Mouse (Mus musculus) ES-Bruce4 (cell line): ENCODE measurements at regions not wholly inside any gene's neighbourhood (a gene's known extent, or its start where the extent isn't known, plus 50 kb on each side); places are given as distances from the start of the nearest gene placed in this dataset.

ENCODE experiments used
- CTCF ChIP-seq: IDR thresholded peaks from one replicate; pipeline ENCODE4 v1.8.1; 2011; ENCODE audit warnings: low read depth, low read length
- POLR2A ChIP-seq: IDR thresholded peaks from one replicate; pipeline ENCODE4 v1.8.1; 2011; ENCODE audit warnings: low read length; ENCODE audit not compliant: insufficient read depth

DNA sequence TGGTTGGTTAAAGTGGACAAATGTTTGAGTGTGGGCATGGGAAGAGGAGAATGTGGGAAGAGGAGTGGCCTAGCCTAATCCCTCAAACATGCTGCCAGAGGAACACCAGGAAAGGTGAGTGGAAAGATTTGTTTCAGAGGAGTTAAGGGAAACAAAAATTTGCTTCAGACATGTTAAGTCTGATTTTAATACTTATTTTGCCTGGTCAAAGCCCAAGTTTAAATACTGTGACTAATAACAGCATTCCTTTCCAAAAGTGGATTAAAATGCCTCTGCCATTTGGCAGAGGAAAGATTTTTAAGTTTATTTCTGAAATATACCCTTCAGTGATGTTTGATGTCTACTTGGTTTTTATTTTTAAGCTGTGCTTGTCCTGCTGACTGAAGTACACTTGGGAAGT lies 174.6 kb upstream of the Btg1 start:
- TF ChIP-seq POLR2A = no peak
- TF ChIP-seq CTCF = no peak
